Comparison of ENCODE assay signal across 10 mouse cellular contexts in the genomic region with DNA sequence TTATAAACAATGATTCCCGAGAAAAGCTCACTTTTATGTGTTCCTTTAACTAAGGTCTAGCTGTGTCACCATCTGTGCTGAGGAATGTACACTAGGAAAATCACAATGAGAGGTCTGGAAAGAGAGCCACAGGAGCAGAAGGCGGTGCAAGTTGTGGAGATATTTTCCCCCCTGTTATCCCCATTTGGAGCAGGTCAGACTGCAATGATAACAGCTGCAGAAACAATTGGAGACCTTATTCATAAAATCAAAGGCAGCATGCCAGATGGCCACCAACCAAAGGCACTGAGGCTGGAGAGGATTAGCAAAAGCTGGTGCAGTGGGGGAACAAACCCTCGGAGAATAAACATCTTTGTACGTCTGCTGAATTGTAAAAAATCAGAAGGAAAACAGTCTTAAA.
DNase-seq lines count a peak whose midpoint lies in the region; ATAC-seq lines count a peak whose summit lies in the region.
"Had no signal": no experiment of that assay in that cellular context is flagged by ENCODE, and none has a peak within 500 bp of the region (broad histone marks: within the 10 kb centered on the region; RNA-seq: fewer than 3 reads in every experiment).

No protein-coding gene starts in this region.

- H3K27ac ChIP-seq in forebrain, embryonic 16.5 days (ENCODE audit: low read length), result no peak overlapping the region
- H3K27ac ChIP-seq in midbrain, embryonic 15.5 days, result no peak overlapping the region
- no peak overlapping the region for H3K27ac ChIP-seq in kidney, embryonic 14.5 days (ENCODE audit: low read depth, low read length)
- H3K27ac ChIP-seq: limb, embryonic 15.5 days had no signal

- H3K4me2 ChIP-seq in forebrain, embryonic 16.5 days (ENCODE audit: low read length), result no peak overlapping the region
- H3K4me2 ChIP-seq in midbrain, embryonic 15.5 days, result no peak overlapping the region
- H3K4me2 ChIP-seq in kidney, embryonic 14.5 days (replicated peaks; ENCODE audit: low read depth, low read length), result no peak overlapping the region
- H3K4me2 ChIP-seq: limb, embryonic 15.5 days had no signal

- peaks cover 4% of the 10 kb centered on the region; the same call in 1 of the 2 replicates for H3K4me1 ChIP-seq in forebrain, embryonic 16.5 days (replicated peaks; ENCODE audit: control insufficient read depth, insufficient read depth, low read length)
- peaks cover 3% of the 10 kb centered on the region; the same call in 1 of the 2 replicates for H3K4me1 ChIP-seq in midbrain, embryonic 15.5 days
- no peaks in the 10 kb centered on the region for H3K4me1 ChIP-seq in kidney, embryonic 14.5 days (ENCODE audit: control insufficient read depth, insufficient read depth, low read length)

- no peaks in the 10 kb centered on the region for H3K9me3 ChIP-seq in forebrain, embryonic 16.5 days (ENCODE audit: control insufficient read depth, low read length)
- H3K9me3 ChIP-seq in midbrain, embryonic 15.5 days, result no peaks in the 10 kb centered on the region
- H3K9me3 ChIP-seq in kidney, embryonic 14.5 days (ENCODE audit: control insufficient read depth, low read length), result no peaks in the 10 kb centered on the region
- H3K9me3 ChIP-seq: limb, embryonic 15.5 days had no signal

- H3K36me3 ChIP-seq in forebrain, embryonic 16.5 days (ENCODE audit: control insufficient read depth, insufficient read depth), result no peaks in the 10 kb centered on the region
- no peaks in the 10 kb centered on the region for H3K36me3 ChIP-seq in midbrain, embryonic 15.5 days (replicated peaks)
- no peaks in the 10 kb centered on the region for H3K36me3 ChIP-seq in kidney, embryonic 14.5 days (ENCODE audit: control insufficient read depth, insufficient read depth, low read length)
- H3K36me3 ChIP-seq: limb, embryonic 15.5 days had no signal

- 14% methylated on average over 4 of the region's 4 CpGs for WGBS in forebrain, embryonic 16.5 days
- 10% methylated on average over 4 of the region's 4 CpGs for WGBS in midbrain, embryonic 15.5 days
- 65% methylated on average over 4 of the region's 4 CpGs for WGBS in kidney, embryonic 14.5 days

- peak; percentile 79 for ATAC-seq in forebrain, embryonic 16.5 days
- peak; percentile 71 for ATAC-seq in midbrain, embryonic 15.5 days (replicated peaks)
- ATAC-seq in kidney, embryonic 14.5 days (ENCODE audit: low FRiP score, low TSS enrichment), result no peak
- ATAC-seq: intestine, postnatal 0 days had no signal

- H3K27me3 ChIP-seq in forebrain, embryonic 16.5 days (replicated peaks; ENCODE audit: control insufficient read depth, insufficient read depth, low read length), result peaks cover 6% of the 10 kb centered on the region; the same call in 1 of the 2 replicates
- no peaks in the 10 kb centered on the region for H3K27me3 ChIP-seq in midbrain, embryonic 15.5 days (replicated peaks)
- no peaks in the 10 kb centered on the region for H3K27me3 ChIP-seq in kidney, embryonic 14.5 days (ENCODE audit: control insufficient read depth, insufficient read depth, low read length)

- no peak overlapping the region for H3K4me3 ChIP-seq in forebrain, embryonic 16.5 days (replicated peaks; ENCODE audit: low read length)
- no peak overlapping the region for H3K4me3 ChIP-seq in midbrain, embryonic 15.5 days
- no peak overlapping the region for H3K4me3 ChIP-seq in kidney, embryonic 14.5 days (ENCODE audit: low read length)
- H3K4me3 ChIP-seq: limb, embryonic 15.5 days had no signal

- H3K9ac ChIP-seq in forebrain, embryonic 16.5 days (replicated peaks; ENCODE audit: low read depth, low read length), result no peak overlapping the region
- no peak overlapping the region for H3K9ac ChIP-seq in midbrain, embryonic 15.5 days
- H3K9ac ChIP-seq in kidney, embryonic 14.5 days (ENCODE audit: low read depth, low read length), result no peak overlapping the region
- H3K9ac ChIP-seq: limb, embryonic 15.5 days had no signal

- DNase-seq in heart, adult 11 months, result peak; percentile 34
- DNase-seq in heart, postnatal 25 days (ENCODE audit: low spot score), result no peak
- peak; percentile 21 for DNase-seq in cerebellum, adult 11 months
- no peak for DNase-seq in urinary bladder, postnatal 4 days (ENCODE audit: low spot score in 2 of 2)
- no peak for DNase-seq in adrenal gland, adult 8-10 months

- intact Hi-C loops in heart, postnatal 25 days (cut with DNase I), result no loop called here

Comparison
In these comparisons a context has a peak if more than half of its experiments do, and no peak if none do; other contexts are left out.
1. DNase-seq: peak in heart, adult 11 months (single experiment) and cerebellum, adult 11 months (single experiment); none in heart, postnatal 25 days (single experiment), urinary bladder, postnatal 4 days (0 of 2) and adrenal gland, adult 8-10 months (single experiment).